Mouse (Mus musculus) gastrocnemius, adult 8-10 months (tissue): Measurements from ENCODE around the gene Tnks2. TPM values are rescaled to one million over a fixed set of nuclear protein-coding genes. Genes with fewer than 3 reads are reported as not detected.
"Not testable (repeated sequence)": the region's sequence is repeated elsewhere in the genome, so short reads cannot be mapped to it uniquely, and the experiment has no call there.

Experiments
- DNase-seq, 2 experiments: peaks; one replicate each; pipeline ENCODE4 v3.0.0; 2022; ENCODE audit warnings: low spot score in 2 of 2
- total RNA-seq, 4 experiments: library from RNA; stranded (reverse); gene quantifications; 2 replicates each; pipeline ENCODE4 v1.2.4; 2022

Tnks2 gene
- total RNA-seq, 4 experiments from 2014 or later = 100 to 133 (median 108) TPM

- DNase-seq = no peak
These were observed 11.3 kb upstream of the Tnks2 start for GRCm38 (mm10) chr19:36822701-36823100.

GRCm38 (mm10) chr19:36827650-36828049 lies 6.4 kb upstream of the Tnks2 start:
- no peak for DNase-seq

- no peak for DNase-seq
These were observed 5.7 kb upstream of the Tnks2 start for GRCm38 (mm10) chr19:36828322-36828721.

- peak in 1 of 2 experiments; percentile 15 for DNase-seq
These were observed 863 bp upstream of the Tnks2 start for GRCm38 (mm10) chr19:36832951-36833787.

- peak in 1 of 2 experiments; percentile 26 for DNase-seq
These were observed 750 bp downstream of the Tnks2 start for GRCm38 (mm10) chr19:36834532-36835431.

- DNase-seq = no peak
These were observed 2.0 kb downstream of the Tnks2 start for GRCm38 (mm10) chr19:36836035-36836434.

DNA sequence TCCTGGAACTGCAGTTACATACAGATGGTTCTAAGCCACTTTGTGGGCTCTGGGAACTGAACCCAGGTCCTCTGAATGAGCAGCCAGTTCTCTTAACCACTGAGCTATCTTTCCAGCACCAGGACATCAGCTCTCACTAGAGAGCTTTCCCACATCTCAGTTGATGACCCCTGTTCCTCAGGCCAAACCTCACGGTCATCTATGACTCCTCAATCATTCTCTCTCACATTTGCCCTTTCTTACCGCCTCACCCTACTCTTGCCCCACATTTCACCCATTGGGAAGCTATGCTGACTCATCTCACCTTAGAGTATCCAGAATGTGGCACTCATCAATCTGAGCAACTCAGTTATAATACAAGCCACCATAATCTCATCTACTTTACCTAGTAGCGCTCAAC lies 6.3 kb downstream of the Tnks2 start:
- DNase-seq = no peak

GRCm38 (mm10) chr19:36843866-36844265 lies 9.8 kb downstream of the Tnks2 start:
- no peak for DNase-seq

- no peak for DNase-seq
These were observed 11.9 kb downstream of the Tnks2 start for GRCm38 (mm10) chr19:36845924-36846323.

- no peak for DNase-seq
These were observed 19.8 kb downstream of the Tnks2 start for GRCm38 (mm10) chr19:36853831-36854230.

GRCm38 (mm10) chr19:36857851-36858250 lies 23.8 kb downstream of the Tnks2 start:
- DNase-seq = no peak

- no peak for DNase-seq
These were observed 26.4 kb downstream of the Tnks2 start for GRCm38 (mm10) chr19:36860393-36860792.

GRCm38 (mm10) chr19:36865905-36866304 lies 31.9 kb downstream of the Tnks2 start:
- DNase-seq = no peak

DNA sequence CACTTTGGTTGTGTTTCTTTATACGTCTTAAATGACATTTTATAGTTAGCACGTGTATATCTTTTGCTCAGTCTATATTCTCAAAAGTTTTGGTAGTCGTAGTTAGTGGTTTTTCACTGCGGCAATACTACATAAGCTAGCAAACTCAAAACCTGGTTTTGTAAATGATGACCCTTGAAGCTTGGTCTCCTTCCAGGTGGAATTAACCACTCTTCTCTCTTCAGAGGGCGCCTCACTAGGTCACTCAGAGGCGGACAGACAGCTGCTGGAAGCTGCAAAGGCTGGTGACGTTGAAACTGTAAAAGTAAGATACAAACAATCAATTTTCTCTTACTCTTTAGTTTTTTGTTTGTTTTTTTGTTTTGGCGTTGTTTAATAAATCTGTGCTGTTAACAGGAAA lies 33.4 kb downstream of the Tnks2 start:
- DNase-seq = no peak

- DNase-seq = not testable (repeated sequence)
These were observed 34.6 kb downstream of the Tnks2 start for GRCm38 (mm10) chr19:36868675-36869074.

DNA sequence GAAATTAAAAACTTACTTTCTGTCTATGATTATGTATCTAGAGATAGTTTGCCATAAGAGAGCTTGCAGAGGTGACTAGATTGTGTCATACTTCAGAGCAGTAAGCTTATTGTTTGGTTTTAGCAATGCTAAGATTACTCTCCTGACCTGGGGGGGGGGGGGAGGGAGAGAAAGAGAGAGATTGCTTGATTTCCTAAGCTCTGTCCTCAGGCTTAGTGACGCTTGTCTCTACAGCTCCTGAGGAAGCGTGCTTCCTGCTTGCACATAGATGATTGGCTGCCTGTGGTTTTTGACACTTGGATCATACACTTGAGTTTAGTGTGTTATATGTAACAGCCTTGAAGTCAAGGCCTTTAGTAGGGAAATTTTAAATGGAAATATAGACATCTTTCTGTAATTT lies 40.6 kb downstream of the Tnks2 start:
- DNase-seq = no peak

GRCm38 (mm10) chr19:36877329-36877728 lies 43.3 kb downstream of the Tnks2 start:
- no peak for DNase-seq

DNA sequence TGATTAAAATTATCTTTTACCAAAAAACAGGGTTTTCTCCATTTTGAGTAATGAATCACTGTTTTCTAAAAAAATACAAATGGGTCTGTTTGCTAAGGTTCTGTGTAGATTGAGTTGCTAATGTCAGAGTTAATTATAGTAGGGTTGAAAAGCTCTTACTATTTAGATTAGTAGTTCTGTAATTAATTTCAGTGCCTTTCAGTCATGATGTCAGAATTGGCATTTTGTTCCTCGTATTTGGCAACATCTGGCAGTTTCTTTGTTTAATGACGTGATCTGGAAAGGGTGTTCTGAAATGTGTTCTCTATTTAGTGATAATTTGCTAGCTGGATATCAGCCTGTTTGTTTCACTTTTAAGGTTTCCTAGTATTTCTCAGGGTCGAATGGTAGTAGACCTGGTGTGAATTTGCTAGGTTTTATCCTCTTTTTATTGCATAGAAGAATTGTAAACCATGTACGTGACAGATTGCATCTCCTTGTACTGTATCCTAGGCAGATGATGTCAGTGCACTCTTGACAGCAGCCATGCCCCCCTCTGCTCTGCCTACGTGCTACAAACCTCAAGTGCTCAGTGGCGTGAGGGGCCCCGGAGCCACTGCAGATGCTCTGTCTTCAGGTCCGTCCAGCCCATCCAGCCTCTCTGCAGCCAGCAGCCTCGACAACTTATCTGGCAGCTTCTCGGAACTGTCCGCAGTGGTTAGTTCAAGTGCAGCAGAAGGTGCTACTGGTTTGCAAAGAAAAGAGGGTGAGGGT lies 44.9 kb downstream of the Tnks2 start:
- no peak for DNase-seq

- no peak for DNase-seq
These were observed 49.1 kb downstream of the Tnks2 start for GRCm38 (mm10) chr19:36883119-36883518.

DNA sequence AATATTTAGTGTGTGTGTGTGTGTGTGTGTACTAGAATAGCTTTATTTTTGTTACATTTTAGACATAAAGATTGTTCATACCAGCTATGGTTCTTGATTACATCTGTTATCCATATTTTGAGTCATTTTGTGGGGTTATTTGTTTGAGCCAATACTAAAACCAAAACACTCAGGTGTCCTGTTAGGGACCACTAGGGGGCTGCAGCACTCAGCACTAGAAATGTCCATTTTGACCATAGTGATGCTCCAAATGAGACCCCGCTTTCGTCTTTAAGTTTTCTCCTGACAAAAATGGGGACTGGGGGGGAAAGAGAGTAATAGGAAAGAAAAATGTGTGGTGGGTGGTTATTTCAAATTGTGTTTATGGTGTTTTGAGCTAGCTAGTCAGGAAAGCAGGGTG lies 52.3 kb downstream of the Tnks2 start:
- DNase-seq = no peak

DNA sequence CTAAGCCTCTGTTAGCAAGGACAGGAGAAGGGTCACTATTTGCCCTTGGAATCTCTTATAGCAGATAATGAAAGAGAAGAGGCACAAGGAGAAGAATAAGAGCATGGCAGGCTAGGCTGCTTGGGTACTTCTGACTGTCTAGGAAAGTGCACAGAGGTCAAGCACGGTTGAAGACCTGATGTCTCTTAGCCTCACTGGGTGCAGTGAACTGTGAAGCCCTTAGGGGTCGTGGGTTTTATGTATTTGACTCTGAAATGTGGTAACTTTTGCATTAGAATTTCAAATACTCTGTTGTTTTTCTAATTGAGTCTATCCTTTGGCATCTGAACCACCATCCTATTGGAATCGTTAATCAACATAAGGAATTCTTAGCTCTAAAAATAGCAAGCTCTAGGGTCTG lies 53.7 kb downstream of the Tnks2 start:
- no peak for DNase-seq

GRCm38 (mm10) chr19:36891746-36892145 lies 57.7 kb downstream of the Tnks2 start:
- DNase-seq = no peak
